Mouse (Mus musculus) adrenal gland, adult 18-20 months (tissue): ENCODE results near the gene Ece1. TPM values are rescaled to one million over a fixed set of nuclear protein-coding genes. Genes with fewer than 3 reads are reported as not detected.

Experiments used
- DNase-seq, 2 experiments: peaks; one replicate each; pipeline ENCODE4 v3.0.0; 2021 to 2022; ENCODE audit warnings: low spot score in 2 of 2
- total RNA-seq, 2 experiments: library from RNA; stranded (reverse); gene quantifications; 1 replicate in 1 of 2; 2 replicates in 1 of 2; pipeline ENCODE4 v1.2.3; 2021

Ece1 gene
- total RNA-seq, 2 experiments from 2014 or later, result 210 to 273 TPM

- DNase-seq, result no peak
These were observed 147.9 kb downstream of the Ece1 start for GRCm38 (mm10) chr4:138009786-138010502.

DNA sequence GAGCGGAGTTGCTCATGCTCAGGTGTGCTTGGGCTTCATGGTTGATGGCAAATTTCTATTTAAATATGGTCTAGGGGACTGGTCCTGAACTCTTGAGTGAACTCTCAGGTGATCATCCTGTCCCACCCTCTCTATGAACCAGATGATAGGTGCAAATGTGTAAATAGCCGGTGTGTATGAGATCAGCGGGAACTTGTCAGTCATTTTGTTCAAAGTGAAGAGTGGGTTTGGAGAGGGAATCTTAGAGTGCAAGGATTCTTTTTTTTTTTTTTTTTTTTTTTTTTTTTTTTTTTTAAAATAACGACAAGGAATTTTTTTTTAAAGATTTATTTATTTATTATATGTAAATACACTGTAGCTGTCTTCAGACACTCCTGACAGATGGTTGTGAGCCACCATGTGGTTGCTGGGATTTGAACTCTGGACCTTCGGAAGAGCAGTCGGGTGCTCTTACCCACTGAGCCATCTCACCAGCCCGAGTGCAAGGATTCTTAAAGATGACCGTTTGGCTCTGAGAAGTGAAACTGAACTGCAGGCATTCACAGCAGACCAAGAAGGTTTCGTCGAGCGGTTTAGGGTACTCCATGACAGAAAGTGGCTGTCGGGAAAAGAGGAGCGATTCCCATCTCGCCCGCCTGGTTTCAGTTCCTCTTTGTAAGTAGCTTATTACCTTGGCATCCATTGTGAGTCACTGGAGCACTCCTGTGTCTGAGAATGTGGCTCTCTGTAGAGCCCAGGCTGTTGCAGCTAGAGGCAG, 151.9 kb downstream of the Ece1 start:
- no peak for DNase-seq

Other genes with a start within 250 kb of the Ece1 start
- 100 to 1,000 TPM in 1 of 2 experiments, 10 to 100 TPM in 1; 94.7 to 131 TPM for gene Rap1gap, start 197.5 kb upstream of the Ece1 start, total RNA-seq
- gene Alpl, start 65.9 kb upstream of the Ece1 start, total RNA-seq, result 10 to 100 TPM in 1 of 2 experiments, 1 to 10 TPM in 1; 6.8 to 99.4 TPM
- gene Eif4g3, start 130.8 kb downstream of the Ece1 start, total RNA-seq, result 100 to 1,000 TPM in 1 of 2 experiments, 10 to 100 TPM in 1; 67.3 to 131 TPM